Mouse (Mus musculus) frontal cortex, postnatal 10 days (tissue): ENCODE measurements around the gene Hoxa4.

Experiments
- DNase-seq, 2 experiments: peaks; one replicate each; pipeline ENCODE4 v3.0.0; 2022; ENCODE audit warnings: low spot score in 2 of 2, mixed read lengths in 1 of 2

Gene Hoxa4

GRCm38 (mm10) chr6:52150401-52150966, 41.1 kb downstream of the Hoxa4 start:
- DNase-seq, result no peak
